Mouse (Mus musculus) adrenal gland, adult 8-10 months (tissue): ENCODE data around the gene Rpa1. TPM values are rescaled to one million over a fixed set of nuclear protein-coding genes. Genes with fewer than 3 reads are reported as not detected.
A peak's percentile ranks its signal among the peaks of the same experiment; 100 is the strongest.
"Not testable (repeated sequence)": the region's sequence is repeated elsewhere in the genome, so short reads cannot be mapped to it uniquely, and the experiment has no call there.

Experiments
- DNase-seq: peaks from one replicate; pipeline ENCODE4 v3.0.0; 2022
- total RNA-seq, 4 experiments: library from RNA; stranded (reverse); gene quantifications; 2 replicates each; pipeline ENCODE4 v1.2.4; 2022

Gene Rpa1
- total RNA-seq, 4 experiments from 2014 or later = 50.9 to 72.8 (median 62.3) TPM

DNA sequence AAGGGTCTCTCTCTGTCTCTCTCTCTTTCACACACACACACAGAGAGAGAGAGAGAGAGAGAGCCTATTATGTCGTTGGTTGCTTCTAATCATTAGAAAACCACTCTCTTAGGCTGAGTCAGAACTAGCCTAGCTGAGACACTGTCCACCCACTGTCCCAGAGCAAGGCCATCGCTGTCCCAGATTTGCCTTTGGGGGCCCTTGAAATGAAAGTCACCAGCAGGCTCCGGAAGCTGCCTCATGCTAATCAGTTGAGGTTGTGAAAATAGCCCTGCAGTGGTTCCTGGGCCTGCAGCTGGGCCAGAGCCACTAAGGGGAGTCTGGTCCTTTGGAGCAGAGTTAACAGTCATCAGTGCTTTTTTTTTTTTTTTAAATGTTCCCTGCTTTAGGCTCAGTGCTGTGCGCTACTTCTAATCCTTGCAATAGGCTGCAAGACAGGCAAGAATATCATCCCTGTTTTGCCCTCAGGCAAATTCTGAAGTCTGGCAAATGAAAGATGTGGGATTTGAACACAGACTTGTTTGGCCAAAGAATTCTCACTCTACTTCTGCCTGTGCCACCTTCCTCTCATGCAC, 62.1 kb downstream of the Rpa1 start:
- DNase-seq = peak; percentile 79

GRCm38 (mm10) chr11:75283784-75284183, 64.3 kb downstream of the Rpa1 start:
- DNase-seq = not testable (repeated sequence)

DNA sequence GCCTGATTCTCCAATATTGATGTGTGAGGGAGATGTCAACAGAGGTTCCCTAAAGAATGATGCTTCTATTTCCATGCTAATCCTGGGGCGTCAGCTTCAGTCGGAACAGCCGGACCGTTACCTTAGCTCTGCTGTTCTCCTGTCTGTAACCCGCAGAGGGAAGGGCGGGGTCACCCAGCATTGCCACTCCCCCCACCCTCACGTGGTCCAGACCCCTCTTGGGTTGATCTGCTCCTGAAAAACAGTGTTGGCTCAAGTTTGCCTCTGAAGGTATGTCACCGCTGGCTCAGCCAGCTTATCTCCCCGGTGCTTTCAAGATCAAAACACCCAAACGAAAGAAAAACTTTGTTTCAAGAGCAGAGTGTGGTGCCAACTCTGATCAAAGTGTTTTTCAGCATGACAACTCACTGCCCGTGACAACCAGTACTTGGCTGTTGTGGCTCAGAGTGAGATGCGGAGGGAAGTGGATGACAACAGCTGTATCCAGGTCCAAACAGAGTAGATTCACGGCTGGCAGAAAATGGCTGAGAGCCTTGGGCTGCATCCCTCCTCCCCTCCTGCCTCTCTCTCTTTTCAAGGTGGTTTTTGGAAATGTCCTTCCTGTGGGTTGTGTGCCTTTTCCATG, 65.5 kb downstream of the Rpa1 start:
- DNase-seq = no peak

- DNase-seq = no peak
Observed at GRCm38 (mm10) chr11:75281380-75282256, 66.5 kb downstream of the Rpa1 start.

DNA sequence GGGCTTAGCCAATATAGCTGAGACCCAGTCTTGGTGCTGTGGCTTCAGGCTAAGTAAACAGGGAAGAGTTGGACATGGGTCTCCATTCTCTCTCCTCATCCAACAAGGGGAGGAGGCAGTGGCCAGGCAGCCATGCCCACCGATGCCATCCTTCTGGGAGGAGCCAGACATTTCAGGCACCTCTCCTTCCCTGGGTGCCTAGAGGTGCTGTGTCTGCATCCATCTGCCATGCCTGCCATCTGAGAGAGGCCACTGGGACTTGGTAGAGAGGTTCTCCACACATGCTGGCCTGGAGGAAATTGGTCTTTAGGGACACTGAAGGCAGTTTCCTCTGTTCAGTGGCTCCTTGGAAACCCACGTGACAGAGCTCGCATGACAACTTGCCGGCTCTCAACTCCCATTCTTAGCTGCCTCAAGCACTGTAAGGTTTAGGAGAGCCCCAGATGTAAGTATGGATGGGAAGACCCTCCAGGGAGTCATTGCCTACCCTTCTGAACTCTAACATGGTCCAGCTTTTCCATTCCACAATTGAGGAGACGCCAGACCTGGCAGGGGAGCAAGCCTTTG, 67.6 kb downstream of the Rpa1 start:
- no peak for DNase-seq

DNA sequence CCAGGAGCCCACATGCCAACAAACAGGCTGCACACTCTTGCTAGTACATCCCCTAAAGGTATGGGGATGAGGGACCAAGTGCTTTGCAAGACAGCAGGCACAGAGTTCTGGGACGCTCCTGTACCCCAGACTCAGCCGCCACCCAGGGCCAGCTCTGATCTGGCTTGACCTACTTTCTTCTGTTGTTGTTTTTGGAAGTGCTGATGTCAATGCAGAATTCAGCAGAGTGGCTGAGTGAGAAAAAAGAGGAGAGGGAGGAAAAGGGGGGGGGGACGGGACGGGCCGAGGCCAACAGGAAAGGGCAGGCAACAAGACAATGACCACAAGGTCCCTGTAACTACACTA, 68.1 kb downstream of the Rpa1 start:
- no peak for DNase-seq

DNA sequence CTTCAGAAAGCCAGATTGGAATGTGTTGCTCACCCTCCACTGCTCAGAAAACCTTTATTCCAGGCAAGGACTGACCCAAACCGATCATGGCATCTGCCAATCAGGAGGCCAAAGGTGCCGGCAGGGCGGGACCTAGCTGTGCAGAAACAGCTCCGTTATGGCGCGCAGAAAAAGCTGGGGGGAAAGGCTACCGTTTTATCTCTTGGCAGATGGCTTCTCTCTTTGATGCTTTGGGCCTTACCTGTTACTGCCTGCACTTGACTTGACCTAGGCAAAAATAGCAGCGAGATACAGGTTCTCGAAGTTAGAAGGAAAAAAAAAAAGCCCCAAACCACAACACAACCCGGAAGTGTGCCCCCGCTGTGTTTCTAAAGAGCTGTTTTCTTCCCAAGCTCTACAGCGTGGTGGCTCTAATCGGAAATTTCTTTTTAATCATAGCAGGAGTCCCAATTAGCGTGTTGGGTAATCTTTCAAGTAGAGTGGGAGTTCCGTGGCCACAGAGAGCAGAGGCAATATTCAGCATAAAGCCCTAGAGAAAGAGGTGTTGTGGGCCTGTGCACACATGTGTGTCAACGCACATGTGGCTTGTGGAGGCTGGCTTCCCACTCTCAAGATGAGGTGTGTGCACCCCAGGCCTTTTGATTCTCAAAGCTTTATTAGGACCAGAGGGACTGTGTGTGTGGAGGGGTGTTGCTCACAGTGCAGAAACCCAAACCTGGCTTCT, 68.6 kb downstream of the Rpa1 start:
- no peak for DNase-seq

DNA sequence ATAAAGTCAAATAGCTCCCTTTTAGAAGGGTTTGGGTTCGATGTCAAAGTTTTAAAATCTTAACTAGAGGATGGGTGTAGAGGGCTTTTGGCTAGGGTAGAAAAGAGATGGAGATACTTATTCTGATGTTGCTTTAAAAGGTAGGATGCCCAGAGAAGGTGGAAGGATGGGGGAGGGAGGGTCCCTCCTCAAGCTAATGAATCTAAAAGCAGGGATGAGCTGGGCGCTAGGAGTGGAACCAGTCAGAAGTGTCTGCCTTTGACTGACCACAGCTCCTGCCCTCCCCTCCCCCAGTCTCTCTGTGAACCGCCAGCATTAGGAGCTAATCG, 69.1 kb downstream of the Rpa1 start:
- DNase-seq = no peak

- no peak for DNase-seq
Observed at GRCm38 (mm10) chr11:75278115-75278514, 70.0 kb downstream of the Rpa1 start.

DNA sequence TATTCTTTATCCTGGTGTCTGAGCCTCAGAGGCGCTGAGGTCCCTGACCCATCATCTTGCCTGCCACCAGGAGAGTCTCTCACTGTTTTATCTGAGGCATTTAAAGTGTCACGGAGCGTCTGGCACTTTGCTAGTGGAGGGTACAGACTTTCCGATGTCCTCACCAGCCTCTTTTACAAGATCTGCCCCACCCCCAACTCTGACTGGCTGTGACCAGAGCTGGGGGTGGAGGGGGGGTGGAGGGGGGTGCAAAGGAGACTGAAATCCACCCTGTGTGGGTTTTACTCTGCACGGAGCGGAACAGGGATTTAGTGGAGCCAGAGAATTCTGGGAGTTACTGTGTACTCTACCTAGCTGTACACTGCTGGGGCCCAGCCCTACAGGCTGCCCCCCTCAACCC, 73.1 kb downstream of the Rpa1 start:
- DNase-seq = no peak

GRCm38 (mm10) chr11:75273466-75273865, 74.7 kb downstream of the Rpa1 start:
- no peak for DNase-seq

- no peak for DNase-seq
Observed at GRCm38 (mm10) chr11:75270985-75271434, 77.1 kb downstream of the Rpa1 start.

- no peak for DNase-seq
Observed at GRCm38 (mm10) chr11:75270276-75270984, 77.7 kb downstream of the Rpa1 start.

GRCm38 (mm10) chr11:75269213-75269612, 78.9 kb downstream of the Rpa1 start:
- no peak for DNase-seq

GRCm38 (mm10) chr11:75268492-75268891, 79.6 kb downstream of the Rpa1 start:
- DNase-seq = peak; percentile 67

DNA sequence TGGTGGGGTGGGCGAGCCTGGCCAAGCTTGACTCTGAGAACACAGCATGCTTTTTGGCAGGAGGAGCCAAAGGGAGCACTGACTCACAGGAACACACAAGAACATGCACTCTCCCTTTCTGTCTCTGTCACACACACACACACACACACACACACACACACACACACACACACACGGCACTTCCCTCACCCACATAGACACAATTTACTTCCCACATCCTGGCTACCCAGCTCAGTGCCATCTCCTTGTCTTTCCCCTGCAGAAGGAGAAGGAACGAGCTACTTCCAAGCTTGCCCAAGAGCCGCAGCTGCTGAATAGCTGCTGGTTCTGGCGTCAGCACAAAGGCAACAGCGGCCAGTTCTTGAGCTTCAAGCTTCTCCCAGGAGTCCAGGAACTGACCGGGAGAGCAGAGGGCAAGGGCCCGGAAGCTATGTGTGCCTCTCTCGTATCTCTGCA, 80.3 kb downstream of the Rpa1 start:
- no peak for DNase-seq

- no peak for DNase-seq
Observed at GRCm38 (mm10) chr11:75265545-75265944, 82.6 kb downstream of the Rpa1 start.

GRCm38 (mm10) chr11:75264550-75264949, 83.6 kb downstream of the Rpa1 start:
- no peak for DNase-seq

GRCm38 (mm10) chr11:75263964-75264312, 84.2 kb downstream of the Rpa1 start:
- no peak for DNase-seq

GRCm38 (mm10) chr11:75263274-75263963, 84.7 kb downstream of the Rpa1 start:
- no peak for DNase-seq

GRCm38 (mm10) chr11:75262791-75263190, 85.3 kb downstream of the Rpa1 start:
- DNase-seq = no peak
